Mouse (Mus musculus): Measurements from ENCODE around the gene Nup205.

Nup205 gene

DNA sequence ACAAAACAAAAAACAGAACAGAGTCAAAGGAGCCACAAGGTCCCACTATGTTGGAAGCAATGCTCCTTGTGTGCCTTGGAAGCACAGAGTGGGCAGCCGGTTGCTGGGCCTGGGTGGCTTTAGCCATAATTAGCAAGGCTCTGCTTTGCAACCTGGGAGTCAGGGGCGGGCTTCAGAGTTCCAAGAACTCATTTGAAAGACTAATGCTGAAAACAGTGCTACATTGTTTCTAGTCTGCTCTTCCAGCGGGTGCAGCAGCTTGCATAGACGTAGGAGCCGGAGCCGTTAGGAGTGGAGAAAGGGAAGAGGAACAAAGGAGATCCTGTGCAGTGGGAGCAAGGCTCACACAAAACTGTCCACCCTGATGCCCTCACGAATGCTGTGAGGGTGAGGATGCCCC is 111.7 kb downstream of the Nup205 start:
- no peak for DNase-seq

GRCm38 (mm10) chr6:35289676-35290075 is 112.5 kb downstream of the Nup205 start:
- no peak for DNase-seq

DNA sequence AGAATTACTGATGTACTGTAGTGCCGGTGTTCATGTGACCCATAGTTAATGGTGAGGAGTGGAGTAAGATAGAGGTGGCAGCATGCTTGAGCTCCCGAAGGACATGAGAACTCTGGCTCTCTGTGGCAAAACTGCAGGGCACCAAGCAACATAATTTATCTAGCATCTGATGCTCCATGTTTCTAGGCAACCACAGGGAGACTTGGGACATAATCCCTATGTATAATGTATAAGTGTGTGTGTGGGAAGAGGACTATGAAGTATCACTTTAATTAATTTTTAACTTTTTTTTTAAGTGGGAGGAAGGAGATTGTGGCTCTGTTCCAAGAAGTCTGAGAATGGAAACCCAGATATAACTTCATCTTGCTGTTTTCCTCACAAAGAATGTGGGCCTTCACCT is 117.7 kb downstream of the Nup205 start:
- DNase-seq = no peak

DNA sequence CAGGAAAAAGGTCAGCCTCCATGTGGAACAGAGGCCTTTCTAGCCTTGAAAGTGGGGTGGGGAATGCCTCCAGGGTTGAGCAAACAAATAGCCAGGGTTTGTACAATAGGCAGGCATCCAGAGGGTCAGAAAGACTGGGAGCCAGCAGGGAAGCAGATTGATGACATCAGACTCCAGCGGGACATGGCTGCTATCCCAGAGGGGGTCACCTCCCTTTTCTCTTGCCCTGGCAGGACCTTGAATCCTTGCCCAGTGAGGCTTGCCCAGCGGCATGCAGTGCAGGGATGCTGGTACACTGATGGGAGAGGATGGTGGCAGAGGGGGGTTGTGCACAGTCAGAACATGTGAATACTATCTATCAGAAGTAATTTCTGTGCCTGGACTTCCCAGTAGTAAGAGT is 119.8 kb downstream of the Nup205 start:
- DNase-seq = no peak
